Mouse (Mus musculus) lung, postnatal 0 days (tissue): ENCODE measurements at regions not wholly inside any gene's neighbourhood (a gene's known extent, or its start where the extent isn't known, plus 50 kb on each side); places are given as distances from the start of the nearest gene placed in this dataset.

Source experiments
- CTCF ChIP-seq: IDR thresholded peaks from 2 replicates; pipeline ENCODE4 v1.5.1; 2016; ENCODE audit warnings: antibody characterized with exemption, mild to moderate bottlenecking
- EP300 ChIP-seq: IDR thresholded peaks from 2 replicates; pipeline ENCODE4 v1.6.1; 2016; ENCODE audit warnings: antibody characterized with exemption, mild to moderate bottlenecking, control low read depth

DNA sequence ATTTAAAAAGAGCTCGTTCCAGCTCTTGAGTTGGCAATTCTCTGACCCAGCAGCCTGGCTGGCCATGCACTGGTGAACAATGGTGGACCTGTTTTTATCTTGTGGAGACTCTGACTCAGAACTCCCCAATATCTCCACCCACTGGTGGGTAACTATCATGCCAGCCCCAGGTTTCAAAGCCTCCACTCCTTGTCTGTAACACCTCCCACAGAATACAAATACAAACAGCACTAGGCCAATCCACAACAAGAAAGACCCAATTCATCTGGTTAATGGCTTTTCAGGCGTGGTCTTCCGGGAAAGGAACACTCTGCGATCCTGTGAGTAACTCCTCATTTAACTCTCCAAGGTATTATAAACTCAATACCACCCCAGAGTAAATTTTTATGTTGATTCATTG lies 663.8 kb upstream of the Adarb2 start:
- no peak for TF ChIP-seq CTCF
- TF ChIP-seq EP300, result no peak
